Mouse (Mus musculus) midbrain, embryonic 11.5 days (tissue): ENCODE data around the gene Slc35d2. TPM values are rescaled to one million over a fixed set of nuclear protein-coding genes. Genes with fewer than 3 reads are reported as not detected.

Source experiments
- ATAC-seq: fragments of 200-750 bp; cut with Nextera tagmentation; 2 replicates; pipeline ENCODE4 v1.8.0; 2017; ENCODE audit warnings: moderate TSS enrichment, moderate library complexity; ENCODE audit not compliant: low FRiP score
- DNase-seq: peaks from one replicate; pipeline ENCODE4 v3.0.0; 2015; ENCODE audit warnings: low spot score; ENCODE audit errors: missing footprints
- H3K27ac ChIP-seq: fragments of 300-500 bp; sonication (generic); 2 replicates; pipeline ENCODE4 v1.5.1; 2014; ENCODE audit warnings: low read depth, low read length
- H3K27me3 ChIP-seq: fragments of 300-500 bp; sonication (generic); 2 replicates; pipeline ENCODE4 v1.6.1; 2014; ENCODE audit warnings: mild to moderate bottlenecking, low read length, moderate library complexity, mixed read lengths; ENCODE audit not compliant: control insufficient read depth, insufficient read depth
- H3K36me3 ChIP-seq: fragments of 300-500 bp; sonication (generic); 2 replicates; pipeline ENCODE4 v1.6.1; 2014; ENCODE audit warnings: mild to moderate bottlenecking, low read length, moderate library complexity, mixed read lengths; ENCODE audit not compliant: control insufficient read depth, insufficient read depth
- H3K4me1 ChIP-seq: fragments of 300-500 bp; sonication (generic); 2 replicates; pipeline ENCODE4 v1.6.1; 2014; ENCODE audit warnings: low read length; ENCODE audit not compliant: control insufficient read depth, insufficient read depth
- H3K4me2 ChIP-seq: fragments of 300-500 bp; sonication (generic); 2 replicates; pipeline ENCODE4 v1.6.1; 2014; ENCODE audit warnings: mild to moderate bottlenecking, moderate library complexity
- H3K4me3 ChIP-seq: fragments of 300-500 bp; sonication (generic); 2 replicates; pipeline ENCODE4 v1.5.1; 2014; ENCODE audit warnings: low read depth, low read length
- H3K9ac ChIP-seq: fragments of 300-500 bp; sonication (generic); 2 replicates; pipeline ENCODE4 v1.6.1; 2014; ENCODE audit warnings: low read length
- H3K9me3 ChIP-seq: fragments of 300-500 bp; sonication (generic); 2 replicates; pipeline ENCODE4 v1.6.1; 2016; ENCODE audit warnings: low read length; ENCODE audit not compliant: control insufficient read depth
- WGBS: fragments of 180-500 bp; shearing (Covaris S2); extraction: QIAGEN DNeasy Blood & Tissue Kit; methylation state at CpG from one replicate; pipeline ENCODE4 v1.1.7; 2014; 5-methylcytosine and 5-hydroxymethylcytosine counted together
- polyA plus RNA-seq: library from polyadenylated mRNA; unstranded; fragments of >200 nt; fragmentation: Nextera tagmentation; extraction: Ambion mirVana; gene quantifications from 2 replicates; pipeline ENCODE4 v1.2.1, GENCODE M21; 2014

The Slc35d2 gene
- polyA plus RNA-seq, 1 experiment from 2014 or later, result 2.9 TPM

DNA sequence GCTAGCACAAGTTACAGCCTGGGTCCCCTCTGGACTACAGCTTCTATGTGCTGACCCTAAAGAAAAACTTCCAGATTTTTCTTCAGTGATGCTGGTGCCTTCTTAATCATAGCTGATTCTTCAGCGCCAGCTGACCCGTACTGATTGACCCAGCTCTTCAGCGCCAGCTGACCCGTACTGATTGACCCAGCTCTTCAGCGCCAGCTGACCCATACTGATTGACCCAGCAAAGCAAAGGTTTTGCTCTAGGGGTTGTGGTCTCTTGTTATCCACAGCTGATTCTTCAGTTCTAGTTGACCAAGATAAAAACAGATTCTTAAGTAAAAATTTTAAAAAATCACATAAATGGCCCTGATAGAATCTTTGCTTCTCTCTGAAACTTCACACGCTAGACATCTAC is 4.3 kb downstream of the Slc35d2 start:
- Histone ChIP-seq H3K4me3 (no peak overlapping the region), H3K4me2 (no peak overlapping the region), H3K9me3 (peaks cover 3% of the 10 kb centered on the region; the same call in 1 of the 2 replicates), H3K36me3 (no peaks in the 10 kb centered on the region), H3K27me3 (no peaks in the 10 kb centered on the region), H3K27ac (no peak overlapping the region), H3K4me1 (0 out of 2 replicates have a peak, but pooled peaks cover 2% of the 10 kb centered on the region), H3K9ac (no peak overlapping the region)
- DNase-seq (peak; percentile 75), ATAC-seq (no peak)
- WGBS, result 80% methylated on average over 6 of the region's 6 CpGs

- peak; percentile 85 for DNase-seq
- H3K4me3 ChIP-seq, result no peak overlapping the region
- ATAC-seq, result no peak
- no peaks in the 10 kb centered on the region for H3K27me3 ChIP-seq
- peaks cover 3% of the 10 kb centered on the region; the same call in 1 of the 2 replicates for H3K9me3 ChIP-seq
- no peak overlapping the region for H3K9ac ChIP-seq
- H3K27ac ChIP-seq, result no peak overlapping the region
- no peak overlapping the region for H3K4me2 ChIP-seq
- 29% methylated on average over 6 of the region's 6 CpGs for WGBS
- H3K36me3 ChIP-seq, result no peaks in the 10 kb centered on the region
- no peaks in the 10 kb centered on the region for H3K4me1 ChIP-seq
These were observed 5.5 kb downstream of the Slc35d2 start for GRCm38 (mm10) chr13:64123491-64124188.

DNA sequence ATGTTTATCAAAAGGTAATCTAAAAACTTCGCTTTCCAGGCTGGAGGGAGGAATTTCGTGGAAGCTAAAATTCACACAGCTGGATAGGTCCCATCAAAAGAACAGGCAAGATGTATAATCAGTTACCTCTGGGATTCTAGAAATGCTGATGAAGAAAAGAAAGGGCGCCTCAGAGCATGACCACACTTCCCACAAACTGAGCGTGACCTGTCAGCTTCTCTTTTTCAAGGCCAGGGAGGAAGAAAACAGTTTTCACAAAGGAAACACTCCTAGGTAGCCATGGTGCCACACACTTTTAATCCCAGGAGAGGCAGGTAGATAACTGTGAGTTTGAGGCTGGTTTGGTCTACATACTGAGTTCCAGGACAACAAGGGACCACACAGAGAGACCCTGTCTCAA is 8.4 kb downstream of the Slc35d2 start:
- DNase-seq (no peak), ATAC-seq (no peak)
- Histone ChIP-seq H3K27me3 (no peaks in the 10 kb centered on the region), H3K36me3 (no peaks in the 10 kb centered on the region), H3K4me1 (no peaks in the 10 kb centered on the region), H3K9ac (no peak overlapping the region), H3K9me3 (peaks cover 3% of the 10 kb centered on the region; the same call in 1 of the 2 replicates), H3K4me3 (no peak overlapping the region), H3K27ac (no peak overlapping the region), H3K4me2 (no peak overlapping the region)
- 61% methylated on average over 4 of the region's 4 CpGs for WGBS

- no peak overlapping the region for H3K4me2 ChIP-seq
- no peak overlapping the region for H3K4me3 ChIP-seq
- H3K27ac ChIP-seq, result no peak overlapping the region
- no peaks in the 10 kb centered on the region for H3K9me3 ChIP-seq
- DNase-seq, result no peak
- H3K27me3 ChIP-seq, result no peaks in the 10 kb centered on the region
- ATAC-seq, result no peak
- H3K9ac ChIP-seq, result no peak overlapping the region
- no peaks in the 10 kb centered on the region for H3K36me3 ChIP-seq
- 63% methylated on average over 2 of the region's 2 CpGs for WGBS
- no peaks in the 10 kb centered on the region for H3K4me1 ChIP-seq
These were observed 11.7 kb downstream of the Slc35d2 start for GRCm38 (mm10) chr13:64117442-64117841.

DNA sequence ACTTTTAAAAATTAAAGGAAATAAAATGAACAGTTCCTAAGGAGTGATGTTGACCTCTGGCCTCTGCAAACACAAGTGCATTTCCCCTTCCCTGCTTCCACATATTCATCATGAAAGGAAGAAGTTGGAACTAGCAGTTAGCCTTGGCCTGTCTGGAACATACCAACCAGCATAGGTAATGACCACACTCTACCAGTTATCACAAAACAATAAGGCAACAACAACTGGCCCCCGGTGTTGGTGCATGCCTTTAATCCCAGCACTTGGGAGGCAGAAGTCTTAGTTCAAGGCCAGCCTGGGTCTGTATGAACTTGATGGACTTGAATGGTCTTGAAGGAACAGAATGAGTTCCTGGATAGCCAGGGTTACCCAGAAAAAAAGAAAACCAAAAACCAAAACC is 18.7 kb downstream of the Slc35d2 start:
- Histone ChIP-seq H3K27me3 (no peaks in the 10 kb centered on the region), H3K27ac (no peak overlapping the region), H3K36me3 (no peaks in the 10 kb centered on the region), H3K4me2 (no peak overlapping the region), H3K4me1 (peaks cover 7% of the 10 kb centered on the region; the same call in 1 of the 2 replicates), H3K9ac (no peak overlapping the region), H3K9me3 (no peaks in the 10 kb centered on the region), H3K4me3 (no peak overlapping the region)
- ATAC-seq (no peak), DNase-seq (no peak)
- 97% methylated on average over 1 of the region's 1 CpGs for WGBS

DNA sequence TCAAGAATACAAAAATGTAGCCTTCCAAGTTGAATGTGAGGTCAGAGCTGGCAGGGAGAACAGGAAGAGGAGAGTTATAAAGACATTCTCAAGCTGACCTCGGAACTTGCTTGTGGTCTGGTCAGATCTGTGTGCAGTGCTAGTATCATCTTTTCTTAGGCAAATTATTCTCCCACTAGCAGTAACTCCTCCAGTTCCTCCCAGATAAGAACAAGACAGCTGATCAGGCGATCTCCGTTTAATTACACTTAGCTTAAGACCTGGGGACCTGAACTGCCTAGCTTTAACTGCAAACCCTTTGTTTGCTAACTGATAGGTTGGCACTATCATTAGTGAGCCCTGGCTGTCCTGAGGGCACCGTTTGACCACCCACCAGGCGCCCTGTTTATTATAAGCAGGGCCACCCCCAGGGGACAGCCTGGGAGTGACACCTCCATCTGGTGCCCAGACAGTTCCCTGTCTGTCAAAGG is 20.8 kb downstream of the Slc35d2 start:
- Histone ChIP-seq H3K9ac (no peak overlapping the region; the same call in 1 of the 2 replicates), H3K27me3 (no peaks in the 10 kb centered on the region), H3K9me3 (no peaks in the 10 kb centered on the region), H3K4me2 (no peak overlapping the region), H3K36me3 (no peaks in the 10 kb centered on the region), H3K27ac (no peak overlapping the region; the same call in 1 of the 2 replicates), H3K4me1 (peaks cover 7% of the 10 kb centered on the region; the same call in 1 of the 2 replicates), H3K4me3 (no peak overlapping the region)
- DNase-seq, result peak; percentile 87
- WGBS, result 47% methylated on average over 5 of the region's 5 CpGs
- ATAC-seq, result peak; percentile 34; the same call in 1 of the 2 replicates

GRCm38 (mm10) chr13:64107535-64107934 is 21.6 kb downstream of the Slc35d2 start:
- H3K4me2 ChIP-seq, result no peak overlapping the region
- 29% methylated on average over 8 of the region's 8 CpGs for WGBS
- no peak overlapping the region for H3K4me3 ChIP-seq
- no peak overlapping the region for H3K27ac ChIP-seq
- ATAC-seq, result peak; percentile 87
- DNase-seq, result no peak
- H3K9ac ChIP-seq, result no peak overlapping the region
- H3K27me3 ChIP-seq, result no peaks in the 10 kb centered on the region
- no peaks in the 10 kb centered on the region for H3K36me3 ChIP-seq
- peaks cover 7% of the 10 kb centered on the region; the same call in 1 of the 2 replicates for H3K4me1 ChIP-seq
- H3K9me3 ChIP-seq, result no peaks in the 10 kb centered on the region

DNA sequence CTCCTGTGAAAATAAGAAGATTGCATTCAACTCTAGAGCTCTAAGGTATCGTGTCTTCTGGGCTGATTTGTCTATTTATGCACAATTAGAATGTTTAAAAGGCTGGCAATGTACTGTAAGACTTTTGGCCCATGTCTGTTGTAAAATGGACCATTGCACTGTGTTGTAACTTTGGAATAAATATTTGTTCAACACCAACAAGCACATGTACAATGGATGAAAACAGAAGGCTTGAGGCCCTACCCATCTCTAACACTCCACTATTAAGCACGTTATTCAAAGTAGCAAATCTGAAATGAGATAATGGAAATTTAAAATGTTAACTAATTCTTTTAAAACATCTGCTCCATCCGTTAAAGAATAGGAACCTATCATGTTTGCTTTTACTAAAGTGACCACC is 22.1 kb downstream of the Slc35d2 start:
- 52% methylated on average over 3 of the region's 3 CpGs for WGBS
- Histone ChIP-seq H3K27me3 (no peaks in the 10 kb centered on the region), H3K4me2 (no peak overlapping the region), H3K27ac (no peak overlapping the region), H3K4me3 (no peak overlapping the region), H3K9ac (no peak overlapping the region), H3K4me1 (peaks cover 7% of the 10 kb centered on the region; the same call in 1 of the 2 replicates), H3K9me3 (no peaks in the 10 kb centered on the region), H3K36me3 (no peaks in the 10 kb centered on the region)
- ATAC-seq (peak; percentile 12), DNase-seq (no peak)

- Histone ChIP-seq H3K4me3 (no peak overlapping the region), H3K4me1 (peaks cover 7% of the 10 kb centered on the region; the same call in 1 of the 2 replicates), H3K27ac (no peak overlapping the region), H3K27me3 (no peaks in the 10 kb centered on the region), H3K36me3 (no peaks in the 10 kb centered on the region), H3K9ac (no peak overlapping the region), H3K9me3 (no peaks in the 10 kb centered on the region), H3K4me2 (no peak overlapping the region)
- WGBS, result 94% methylated on average over 3 of the region's 3 CpGs
- no peak for DNase-seq
- ATAC-seq, result no peak
These were observed 23.5 kb downstream of the Slc35d2 start for GRCm38 (mm10) chr13:64105690-64106089.
